Mouse (Mus musculus): ENCODE measurements around the gene Cachd1. TPM values are rescaled to one million over a fixed set of nuclear protein-coding genes. Genes with fewer than 3 reads are reported as not detected.

Cachd1 gene
- 0.31 and 12.9 TPM in 2 replicates for total RNA-seq (2017)

DNA sequence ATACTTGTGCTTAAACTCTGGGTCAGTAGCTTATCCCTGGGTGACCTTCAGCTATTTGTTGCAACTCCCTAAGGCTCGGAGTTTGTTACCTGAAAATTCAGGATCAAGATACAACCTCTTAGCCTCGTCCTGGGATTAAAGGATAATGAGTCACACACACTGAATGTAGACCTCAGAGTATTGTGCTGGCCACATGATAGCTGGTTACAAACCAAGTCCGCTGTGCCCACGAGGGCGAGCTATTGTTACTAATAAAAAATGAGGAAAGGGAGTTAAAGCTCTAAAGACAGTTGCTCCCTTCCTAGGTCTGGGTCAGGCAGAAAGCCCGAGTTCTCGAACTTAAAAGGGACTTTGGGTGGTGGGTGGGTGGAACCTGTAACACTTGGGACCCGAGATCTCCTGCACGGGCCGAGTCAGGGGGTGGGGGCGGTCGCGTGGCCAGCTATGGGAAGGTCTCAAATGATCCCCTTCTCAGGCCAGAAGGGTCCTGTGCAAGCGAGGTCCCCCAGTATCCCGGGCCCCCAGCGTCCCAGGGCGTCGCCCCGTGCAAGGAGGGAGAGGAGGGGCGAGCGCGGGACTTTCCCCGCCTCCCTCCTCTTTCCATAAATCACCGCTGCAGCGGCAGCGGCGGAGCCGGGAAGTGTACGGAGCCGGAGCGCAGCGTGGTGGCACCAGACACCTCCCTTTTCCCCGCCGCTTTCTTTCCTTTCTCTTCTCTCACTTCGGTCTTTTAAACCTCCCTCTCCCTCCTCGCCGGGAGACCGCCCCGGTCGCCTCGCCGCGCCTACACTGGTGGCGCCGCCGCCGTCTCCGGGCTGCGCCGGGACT is at the start of gene Cachd1:
Cachd1 (plus strand) TSS at position 633 of the 828 bp plus-strand sequence.
- ATAC-seq (replicated peaks in 1 of 2; ENCODE audit: insufficient read depth in 1 of 2, low FRiP score in 2 of 2, low TSS enrichment in 1 of 2, low read depth in 1 of 2, poor library complexity in 2 of 2, severe bottlenecking in 2 of 2) = peak; percentile 41 to 61

- no peak for ATAC-seq (replicated peaks in 1 of 2; ENCODE audit: insufficient read depth in 1 of 2, low FRiP score in 2 of 2, low TSS enrichment in 1 of 2, low read depth in 1 of 2, poor library complexity in 2 of 2, severe bottlenecking in 2 of 2)
Measured at GRCm38 (mm10) chr4:100728896-100729479, 47.5 kb upstream of the Cachd1 start.

DNA sequence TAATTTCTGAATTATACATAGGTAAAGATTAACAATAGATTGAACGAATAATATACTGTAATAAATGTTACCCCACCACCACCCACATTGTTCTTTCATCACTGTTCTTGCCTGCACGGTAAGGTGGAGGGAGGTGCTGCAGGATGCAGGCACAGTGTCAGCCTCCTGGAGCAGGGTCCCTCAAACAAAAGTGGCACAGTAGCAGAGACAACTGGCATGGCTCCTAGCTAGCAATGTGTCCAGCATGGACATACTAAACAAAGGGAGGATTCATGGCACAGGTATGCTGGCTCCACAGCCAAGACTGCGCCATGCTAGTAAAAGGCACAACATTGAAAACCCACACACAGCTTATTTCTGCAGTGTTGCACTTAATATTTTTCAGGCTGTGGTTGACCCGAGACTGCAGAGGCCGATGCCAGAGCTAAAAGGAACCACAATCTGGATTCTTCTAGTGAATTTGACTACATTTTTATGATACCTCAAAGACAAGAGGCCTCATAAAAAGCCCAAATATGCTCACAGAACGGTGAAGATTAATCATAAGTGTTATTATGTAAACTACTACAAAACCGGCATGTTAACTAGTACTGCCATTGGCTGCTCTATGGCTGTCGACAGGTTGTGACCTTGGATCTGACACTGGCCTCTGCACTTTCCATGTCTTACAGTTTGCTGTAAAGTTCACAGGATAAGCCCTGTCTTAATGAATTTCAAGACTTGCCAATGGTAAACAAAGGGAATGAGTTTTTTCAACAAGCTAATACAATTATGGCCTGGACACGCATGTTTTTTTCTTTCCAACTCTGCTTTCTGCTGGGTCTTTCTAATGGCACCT is 41.2 kb upstream of the Cachd1 start:
- ATAC-seq (replicated peaks in 1 of 2; ENCODE audit: insufficient read depth in 1 of 2, low FRiP score in 2 of 2, low TSS enrichment in 1 of 2, low read depth in 1 of 2, poor library complexity in 2 of 2, severe bottlenecking in 2 of 2) = no peak

GRCm38 (mm10) chr4:100735936-100736349 is 40.5 kb upstream of the Cachd1 start:
- no peak for ATAC-seq (replicated peaks in 1 of 2; ENCODE audit: insufficient read depth in 1 of 2, low FRiP score in 2 of 2, low TSS enrichment in 1 of 2, low read depth in 1 of 2, poor library complexity in 2 of 2, severe bottlenecking in 2 of 2)

- peak in 1 of 2 experiments; percentile 32; a peak in 1 of 4 replicates for ATAC-seq (replicated peaks in 1 of 2; ENCODE audit: insufficient read depth in 1 of 2, low FRiP score in 2 of 2, low TSS enrichment in 1 of 2, low read depth in 1 of 2, poor library complexity in 2 of 2, severe bottlenecking in 2 of 2)
Measured at GRCm38 (mm10) chr4:100743615-100744014, 32.9 kb upstream of the Cachd1 start.

DNA sequence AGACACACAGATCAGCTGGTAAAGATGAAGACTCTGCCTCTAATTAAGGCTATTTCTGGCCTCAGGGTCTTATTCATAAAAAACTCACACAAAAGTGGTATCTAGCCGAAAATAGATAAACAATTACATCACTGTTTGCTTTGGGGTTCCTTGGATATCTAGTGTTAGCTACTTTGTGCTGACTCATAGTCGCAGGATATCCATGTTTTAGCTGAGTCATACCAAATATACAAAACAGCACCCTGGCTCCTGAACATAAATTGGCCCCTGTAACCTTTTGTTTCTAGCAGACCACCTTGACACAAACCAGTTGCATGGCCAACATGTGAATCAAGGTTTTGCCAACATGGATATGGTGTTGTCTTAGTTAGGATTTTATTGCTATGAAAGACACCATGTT is 24.2 kb upstream of the Cachd1 start:
- ATAC-seq (replicated peaks in 1 of 2; ENCODE audit: insufficient read depth in 1 of 2, low FRiP score in 2 of 2, low TSS enrichment in 1 of 2, low read depth in 1 of 2, poor library complexity in 2 of 2, severe bottlenecking in 2 of 2) = no peak

GRCm38 (mm10) chr4:100755632-100756031 is 20.8 kb upstream of the Cachd1 start:
- ATAC-seq (replicated peaks in 1 of 2; ENCODE audit: insufficient read depth in 1 of 2, low FRiP score in 2 of 2, low TSS enrichment in 1 of 2, low read depth in 1 of 2, poor library complexity in 2 of 2, severe bottlenecking in 2 of 2) = no peak

DNA sequence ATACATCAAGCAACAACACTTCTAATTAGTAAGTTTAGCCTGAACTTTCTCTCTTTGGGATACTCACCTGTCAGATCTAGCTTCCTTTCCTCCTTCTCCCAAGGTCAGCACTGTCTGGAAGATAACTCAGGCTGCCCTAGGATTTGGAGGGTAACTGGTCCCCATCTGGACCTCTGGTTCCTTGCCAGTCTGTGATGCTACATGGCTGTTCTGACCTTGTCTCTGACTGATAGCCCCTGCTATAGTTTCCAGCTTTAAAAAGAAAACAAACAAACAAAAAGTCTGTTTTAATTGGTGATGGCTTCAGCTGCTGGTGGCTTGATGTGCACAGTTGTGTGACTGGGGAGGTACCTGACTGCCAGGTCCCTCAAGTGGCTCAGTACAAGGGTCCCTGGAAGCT is 20.0 kb upstream of the Cachd1 start:
- no peak for ATAC-seq (replicated peaks in 1 of 2; ENCODE audit: insufficient read depth in 1 of 2, low FRiP score in 2 of 2, low TSS enrichment in 1 of 2, low read depth in 1 of 2, poor library complexity in 2 of 2, severe bottlenecking in 2 of 2)

- ATAC-seq (replicated peaks in 1 of 2; ENCODE audit: insufficient read depth in 1 of 2, low FRiP score in 2 of 2, low TSS enrichment in 1 of 2, low read depth in 1 of 2, poor library complexity in 2 of 2, severe bottlenecking in 2 of 2) = no peak
Measured at GRCm38 (mm10) chr4:100758265-100758898, 18.1 kb upstream of the Cachd1 start.

- ATAC-seq (replicated peaks in 1 of 2; ENCODE audit: insufficient read depth in 1 of 2, low FRiP score in 2 of 2, low TSS enrichment in 1 of 2, low read depth in 1 of 2, poor library complexity in 2 of 2, severe bottlenecking in 2 of 2) = no peak
Measured at GRCm38 (mm10) chr4:100759603-100760002, 16.9 kb upstream of the Cachd1 start.

DNA sequence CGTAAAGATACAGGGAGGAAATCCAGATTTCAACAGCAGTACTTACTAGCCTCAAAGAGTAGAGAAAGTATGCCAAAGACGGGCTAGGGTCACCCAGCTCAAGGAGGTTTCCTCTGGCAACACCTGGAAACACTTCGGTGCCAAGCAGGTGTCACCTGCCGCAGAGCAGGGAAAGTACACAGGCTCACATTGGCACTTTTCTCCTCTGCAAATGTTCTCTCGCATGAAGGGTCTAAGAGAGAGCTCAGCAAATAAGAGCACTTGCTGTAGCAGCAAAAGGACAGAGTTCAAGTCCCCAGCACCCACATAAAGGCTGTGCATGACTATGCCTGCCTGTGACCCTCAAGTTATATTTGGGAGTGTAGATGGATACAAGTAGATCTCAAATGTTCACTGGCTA is 16.1 kb upstream of the Cachd1 start:
- ATAC-seq (replicated peaks in 1 of 2; ENCODE audit: insufficient read depth in 1 of 2, low FRiP score in 2 of 2, low TSS enrichment in 1 of 2, low read depth in 1 of 2, poor library complexity in 2 of 2, severe bottlenecking in 2 of 2) = no peak

- no peak for ATAC-seq (replicated peaks in 1 of 2; ENCODE audit: insufficient read depth in 1 of 2, low FRiP score in 2 of 2, low TSS enrichment in 1 of 2, low read depth in 1 of 2, poor library complexity in 2 of 2, severe bottlenecking in 2 of 2)
Measured at GRCm38 (mm10) chr4:100768606-100769005, 7.9 kb upstream of the Cachd1 start.

- ATAC-seq (replicated peaks in 1 of 2; ENCODE audit: insufficient read depth in 1 of 2, low FRiP score in 2 of 2, low TSS enrichment in 1 of 2, low read depth in 1 of 2, poor library complexity in 2 of 2, severe bottlenecking in 2 of 2) = 0 out of 4 replicates have a peak, but pooled peaks of 1 of the 2 experiments have one; percentile 5
Measured at GRCm38 (mm10) chr4:100776871-100777375, 448 bp downstream of the Cachd1 start.

DNA sequence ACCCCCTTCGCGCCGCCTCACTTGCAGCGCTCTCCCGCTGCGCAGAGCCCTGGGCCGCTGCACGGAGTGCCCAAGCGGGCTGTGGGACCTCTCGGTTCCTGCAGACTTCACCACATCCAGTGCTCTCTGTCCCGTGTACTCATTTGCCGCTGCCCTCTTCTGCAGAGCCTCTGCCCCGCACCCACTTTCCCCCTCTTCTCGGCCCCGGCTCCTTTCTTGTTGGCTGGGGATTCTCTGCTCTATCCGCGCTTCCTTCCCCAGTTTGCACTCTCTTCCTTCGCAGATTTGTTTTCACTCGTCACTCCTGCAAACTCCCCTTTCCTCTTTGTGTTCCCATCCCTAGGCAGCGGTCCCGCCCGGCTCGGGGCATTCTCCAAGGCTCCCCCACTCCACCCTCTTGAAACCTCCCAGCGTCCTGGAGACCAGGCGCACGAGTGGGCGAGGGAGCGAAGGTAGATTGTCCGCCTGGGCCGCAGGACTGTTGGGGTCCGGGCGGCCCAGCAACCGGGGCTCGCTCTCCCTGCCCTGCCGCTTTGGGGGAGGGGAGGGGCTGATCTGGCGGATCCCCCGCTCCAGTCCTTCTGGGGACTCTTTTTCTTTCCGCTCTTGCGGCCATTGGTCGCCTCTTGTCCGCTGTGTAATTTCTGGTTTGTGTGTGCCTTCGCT is 1.0 kb downstream of the Cachd1 start:
- peak in 1 of 2 experiments; percentile 39; a peak in 1 of 4 replicates for ATAC-seq (replicated peaks in 1 of 2; ENCODE audit: insufficient read depth in 1 of 2, low FRiP score in 2 of 2, low TSS enrichment in 1 of 2, low read depth in 1 of 2, poor library complexity in 2 of 2, severe bottlenecking in 2 of 2)

GRCm38 (mm10) chr4:100778082-100778481 is 1.6 kb downstream of the Cachd1 start:
- ATAC-seq (replicated peaks in 1 of 2; ENCODE audit: insufficient read depth in 1 of 2, low FRiP score in 2 of 2, low TSS enrichment in 1 of 2, low read depth in 1 of 2, poor library complexity in 2 of 2, severe bottlenecking in 2 of 2) = no peak

DNA sequence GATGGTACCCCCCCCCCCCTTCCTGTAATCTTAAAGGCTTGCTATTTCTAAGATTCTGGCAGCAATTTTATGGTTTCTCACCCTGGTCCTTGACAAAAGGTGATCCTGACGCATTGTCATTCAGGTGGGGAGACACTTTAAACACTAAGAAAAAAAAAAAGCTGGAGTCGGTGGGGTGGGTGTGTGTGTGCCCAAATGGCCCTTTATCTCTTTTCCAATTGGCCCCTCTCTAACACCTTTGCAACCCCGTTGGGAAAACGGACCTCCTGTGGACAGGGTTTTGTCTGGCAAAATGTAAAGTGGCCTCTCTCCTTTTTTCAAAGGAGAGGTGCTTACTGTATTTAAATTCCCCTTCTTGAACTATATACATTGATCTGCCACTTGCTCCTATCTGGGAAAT is 2.5 kb downstream of the Cachd1 start:
- no peak for ATAC-seq (replicated peaks in 1 of 2; ENCODE audit: insufficient read depth in 1 of 2, low FRiP score in 2 of 2, low TSS enrichment in 1 of 2, low read depth in 1 of 2, poor library complexity in 2 of 2, severe bottlenecking in 2 of 2)

GRCm38 (mm10) chr4:100779695-100780094 is 3.2 kb downstream of the Cachd1 start:
- no peak for ATAC-seq (replicated peaks in 1 of 2; ENCODE audit: insufficient read depth in 1 of 2, low FRiP score in 2 of 2, low TSS enrichment in 1 of 2, low read depth in 1 of 2, poor library complexity in 2 of 2, severe bottlenecking in 2 of 2)
